Mouse (Mus musculus) 416B (cell line): Measurements from ENCODE around the gene Glo1.

Experiments used
- DNase-seq: peaks from one replicate; pipeline ENCODE4 v3.0.0; 2011; ENCODE audit warnings: low read depth

The Glo1 gene

GRCm38 (mm10) chr17:30576946-30577345, 49.7 kb downstream of the Glo1 start:
- DNase-seq = no peak

GRCm38 (mm10) chr17:30575941-30576773, 50.5 kb downstream of the Glo1 start, which contains the start of gene Btbd9:
Gene Btbd9, minus strand, starts transcription at chr17:30576488.
- peak; percentile 93 for DNase-seq

- DNase-seq = peak; percentile 60
Measured at GRCm38 (mm10) chr17:30575121-30575904, 51.4 kb downstream of the Glo1 start.

- DNase-seq = peak; percentile 64
Measured at GRCm38 (mm10) chr17:30574783-30575075, 51.9 kb downstream of the Glo1 start.

GRCm38 (mm10) chr17:30573990-30574782, 52.5 kb downstream of the Glo1 start:
- peak; percentile 62 for DNase-seq

GRCm38 (mm10) chr17:30570971-30571370, 55.7 kb downstream of the Glo1 start:
- peak; percentile 26 for DNase-seq

- no peak for DNase-seq
Measured at GRCm38 (mm10) chr17:30570173-30570572, 56.5 kb downstream of the Glo1 start.

GRCm38 (mm10) chr17:30568473-30568872, 58.2 kb downstream of the Glo1 start:
- DNase-seq = no peak

- no peak for DNase-seq
Measured at GRCm38 (mm10) chr17:30564971-30565370, 61.7 kb downstream of the Glo1 start.

- no peak for DNase-seq
Measured at GRCm38 (mm10) chr17:30564407-30564806, 62.3 kb downstream of the Glo1 start.

- no peak for DNase-seq
Measured at GRCm38 (mm10) chr17:30563484-30564075, 63.1 kb downstream of the Glo1 start.

- no peak for DNase-seq
Measured at GRCm38 (mm10) chr17:30562770-30563169, 63.9 kb downstream of the Glo1 start.

GRCm38 (mm10) chr17:30559536-30559935, 67.1 kb downstream of the Glo1 start:
- DNase-seq = peak; percentile 82

- DNase-seq = no peak
Measured at GRCm38 (mm10) chr17:30558623-30559022, 68.0 kb downstream of the Glo1 start.

- no peak for DNase-seq
Measured at GRCm38 (mm10) chr17:30556512-30556911, 70.2 kb downstream of the Glo1 start.

- DNase-seq = no peak
Measured at GRCm38 (mm10) chr17:30553027-30553937, 73.4 kb downstream of the Glo1 start.

- DNase-seq = no peak
Measured at GRCm38 (mm10) chr17:30550774-30551107, 75.9 kb downstream of the Glo1 start.

GRCm38 (mm10) chr17:30549899-30550773, 76.5 kb downstream of the Glo1 start:
- DNase-seq = no peak

GRCm38 (mm10) chr17:30539098-30539497, 87.6 kb downstream of the Glo1 start:
- no peak for DNase-seq

GRCm38 (mm10) chr17:30536651-30537050, 90.0 kb downstream of the Glo1 start:
- no peak for DNase-seq
